Mouse (Mus musculus) lung, adult 2 months (tissue): ENCODE data around the gene Rpap3.

Experiments used
- CTCF ChIP-seq: fragments of 200-500 bp; IDR thresholded peaks from 2 replicates; pipeline ENCODE4 v1.5.1; 2011; ENCODE audit warnings: mild to moderate bottlenecking, low read length, control low read depth; ENCODE audit not compliant: insufficient read depth
- POLR2A ChIP-seq: fragments of 200-500 bp; IDR thresholded peaks from 2 replicates; pipeline ENCODE4 v1.6.1; 2011; ENCODE audit warnings: low read depth, mild to moderate bottlenecking, control low read depth, low read length, borderline replicate concordance; ENCODE audit errors: extremely low read depth

DNA sequence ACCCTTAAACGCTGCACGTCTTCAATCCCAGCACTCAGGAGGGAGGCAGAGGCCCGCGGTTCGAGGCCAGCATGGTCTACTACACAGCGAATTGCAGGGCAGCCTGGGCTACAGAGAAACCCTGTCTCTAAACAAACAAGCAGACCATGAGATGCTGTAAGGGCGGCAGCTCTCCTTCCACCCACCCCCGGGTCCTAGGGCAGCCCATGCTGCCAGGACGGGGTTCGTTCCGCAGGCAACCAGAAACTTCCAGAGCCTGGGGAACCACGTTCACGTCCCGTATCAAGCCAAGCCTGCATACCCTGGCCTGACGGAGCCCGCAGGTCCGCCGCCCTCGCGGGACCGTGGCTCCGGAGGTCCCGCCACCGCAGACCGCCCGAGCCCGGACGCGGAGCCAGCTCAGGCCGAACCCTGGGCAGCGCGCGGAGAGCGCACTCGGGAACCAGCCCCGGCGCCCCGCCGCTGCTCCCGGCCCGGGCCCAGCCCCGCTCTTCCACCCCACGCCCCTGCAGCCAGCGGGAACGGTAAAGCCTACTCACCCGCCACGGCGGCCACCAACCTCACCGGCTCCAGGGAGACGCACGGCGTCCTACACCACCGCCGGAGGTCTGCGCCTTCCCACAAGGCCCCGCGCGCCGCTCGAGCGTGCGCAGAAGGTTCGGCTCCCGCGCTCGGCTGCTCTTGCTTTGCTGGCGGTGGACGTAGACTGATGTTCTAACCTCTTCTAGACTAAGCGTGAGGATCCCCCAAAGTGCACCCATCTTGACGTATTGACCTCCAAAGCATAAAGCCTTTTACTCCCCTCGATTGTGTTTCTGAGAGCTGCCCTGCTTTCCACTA lies at the start of gene Rpap3:
- TF ChIP-seq CTCF = no peak
- TF ChIP-seq POLR2A = peak; percentile 80; the same call in 1 of the 2 replicates
